Mouse (Mus musculus) brain, embryonic 14.5 days (tissue): ENCODE data around the gene Gm45021.

Experiments used
- CTCF ChIP-seq: fragments of 200-500 bp; IDR thresholded peaks from 2 replicates; pipeline ENCODE4 v1.5.1; 2012; ENCODE audit warnings: inconsistent platforms, mild to moderate bottlenecking, moderate library complexity, borderline replicate concordance; ENCODE audit not compliant: insufficient read depth, insufficient read length; ENCODE audit errors: extremely low read depth
- POLR2A ChIP-seq: fragments of 200-500 bp; IDR thresholded peaks from 2 replicates; pipeline ENCODE4 v1.6.1; 2012; ENCODE audit warnings: mild to moderate bottlenecking, inconsistent platforms, borderline replicate concordance; ENCODE audit not compliant: poor library complexity, insufficient read depth, insufficient read length, severe bottlenecking; ENCODE audit errors: extremely low read depth

GRCm38 (mm10) chr6:48628808-48629660 lies 39.6 kb downstream of the Gm45021 start:
- TF ChIP-seq CTCF (no peak), POLR2A (peak; percentile 37; the same call in 1 of the 2 replicates)
